Mouse (Mus musculus) heart, embryonic 11.5 days (tissue): ENCODE data around the gene Zfp385b. TPM values are rescaled to one million over a fixed set of nuclear protein-coding genes. Genes with fewer than 3 reads are reported as not detected.

Source experiments
- ATAC-seq: fragments of 200-750 bp; cut with Nextera tagmentation; replicated peaks from 2 replicates; pipeline ENCODE4 v1.8.0; 2017; ENCODE audit warnings: moderate library complexity; ENCODE audit not compliant: insufficient number of reproducible peaks, low FRiP score, low TSS enrichment
- H3K27ac ChIP-seq: fragments of 300-500 bp; sonication (generic); 2 replicates; pipeline ENCODE4 v1.5.1; 2014; ENCODE audit warnings: mild to moderate bottlenecking, low read depth, low read length
- H3K27me3 ChIP-seq: fragments of 300-500 bp; sonication (generic); 2 replicates; pipeline ENCODE4 v1.6.1; 2014; ENCODE audit warnings: mild to moderate bottlenecking, low read length, mixed read lengths; ENCODE audit not compliant: control insufficient read depth, insufficient read depth
- H3K36me3 ChIP-seq: fragments of 300-500 bp; sonication (generic); 2 replicates; pipeline ENCODE4 v1.6.1; 2014; ENCODE audit warnings: mild to moderate bottlenecking, low read length, moderate library complexity, mixed read lengths; ENCODE audit not compliant: control insufficient read depth, insufficient read depth
- H3K4me1 ChIP-seq: fragments of 300-500 bp; sonication (generic); 2 replicates; pipeline ENCODE4 v1.6.1; 2014; ENCODE audit warnings: low read length; ENCODE audit not compliant: control insufficient read depth, insufficient read depth
- H3K4me2 ChIP-seq: fragments of 300-500 bp; sonication (generic); 2 replicates; pipeline ENCODE4 v1.6.1; 2014; ENCODE audit warnings: mild to moderate bottlenecking, moderate library complexity
- H3K4me3 ChIP-seq: fragments of 300-500 bp; sonication (generic); 2 replicates; pipeline ENCODE4 v1.5.1; 2014; ENCODE audit warnings: low read depth, low read length
- H3K9ac ChIP-seq: fragments of 300-500 bp; sonication (generic); 2 replicates; pipeline ENCODE4 v1.6.1; 2014; ENCODE audit warnings: mild to moderate bottlenecking, low read depth, low read length, moderate library complexity
- H3K9me3 ChIP-seq: fragments of 300-500 bp; sonication (generic); replicated peaks from 2 replicates; pipeline ENCODE4 v1.6.1; 2016; ENCODE audit warnings: low read length; ENCODE audit not compliant: control insufficient read depth
- WGBS: fragments of 180-500 bp; shearing (Covaris S2); extraction: QIAGEN DNeasy Blood & Tissue Kit; methylation state at CpG from one replicate; pipeline ENCODE4 v1.1.7; 2014; ENCODE audit not compliant: insufficient replicate concordance; 5-methylcytosine and 5-hydroxymethylcytosine counted together
- polyA plus RNA-seq: library from polyadenylated mRNA; unstranded; fragments of >200 nt; fragmentation: Nextera tagmentation; extraction: Ambion mirVana; gene quantifications from 2 replicates; pipeline ENCODE4 v1.2.1, GENCODE M21; 2014

Zfp385b gene
- polyA plus RNA-seq, 1 experiment from 2014 or later: 3.8 TPM

- Histone ChIP-seq H3K9ac (no peak overlapping the region), H3K27me3 (no peaks in the 10 kb centered on the region), H3K27ac (no peak overlapping the region), H3K4me1 (no peaks in the 10 kb centered on the region), H3K4me3 (no peak overlapping the region), H3K9me3 (no peaks in the 10 kb centered on the region), H3K36me3 (no peaks in the 10 kb centered on the region), H3K4me2 (no peak overlapping the region)
- 87% methylated on average over 4 of the region's 4 CpGs for WGBS
- ATAC-seq: no peak
These were observed 18.0 kb downstream of the Zfp385b start for GRCm38 (mm10) chr2:77801430-77801829.

GRCm38 (mm10) chr2:77801009-77801408 is 18.4 kb downstream of the Zfp385b start:
- no peak for ATAC-seq
- Histone ChIP-seq H3K9me3 (no peaks in the 10 kb centered on the region), H3K9ac (no peak overlapping the region), H3K27me3 (no peaks in the 10 kb centered on the region), H3K36me3 (no peaks in the 10 kb centered on the region), H3K4me2 (no peak overlapping the region), H3K4me3 (no peak overlapping the region), H3K27ac (no peak overlapping the region), H3K4me1 (no peaks in the 10 kb centered on the region)
- WGBS: 80% methylated on average over 5 of the region's 5 CpGs

- Histone ChIP-seq H3K9me3 (no peaks in the 10 kb centered on the region), H3K27me3 (no peaks in the 10 kb centered on the region), H3K4me2 (no peak overlapping the region), H3K36me3 (no peaks in the 10 kb centered on the region), H3K27ac (no peak overlapping the region), H3K4me3 (no peak overlapping the region), H3K4me1 (no peaks in the 10 kb centered on the region), H3K9ac (no peak overlapping the region)
- no peak for ATAC-seq
- 67% methylated on average over 5 of the region's 5 CpGs for WGBS
These were observed 22.2 kb downstream of the Zfp385b start for GRCm38 (mm10) chr2:77797233-77797632.

- no peak overlapping the region for H3K9ac ChIP-seq
- H3K4me3 ChIP-seq: no peak overlapping the region
- H3K27ac ChIP-seq: no peak overlapping the region
- H3K4me1 ChIP-seq: no peaks in the 10 kb centered on the region
- ATAC-seq: no peak
- H3K9me3 ChIP-seq: no peaks in the 10 kb centered on the region
- no peaks in the 10 kb centered on the region for H3K27me3 ChIP-seq
- H3K4me2 ChIP-seq: no peak overlapping the region
- 60% methylated on average over 8 of the region's 8 CpGs for WGBS
- no peaks in the 10 kb centered on the region for H3K36me3 ChIP-seq
These were observed 23.4 kb downstream of the Zfp385b start for GRCm38 (mm10) chr2:77795859-77796552.

- no peaks in the 10 kb centered on the region for H3K27me3 ChIP-seq
- H3K4me2 ChIP-seq: no peak overlapping the region
- no peak overlapping the region for H3K9ac ChIP-seq
- H3K4me3 ChIP-seq: no peak overlapping the region
- H3K9me3 ChIP-seq: no peaks in the 10 kb centered on the region
- H3K27ac ChIP-seq: no peak overlapping the region
- 69% methylated on average over 4 of the region's 4 CpGs for WGBS
- ATAC-seq: no peak
- H3K4me1 ChIP-seq: 0 out of 2 replicates have a peak, but pooled peaks cover 3% of the 10 kb centered on the region
- no peaks in the 10 kb centered on the region for H3K36me3 ChIP-seq
These were observed 28.6 kb downstream of the Zfp385b start for GRCm38 (mm10) chr2:77790846-77791245.

GRCm38 (mm10) chr2:77790295-77790694 is 29.1 kb downstream of the Zfp385b start:
- Histone ChIP-seq H3K4me2 (no peak overlapping the region), H3K9me3 (no peaks in the 10 kb centered on the region), H3K9ac (no peak overlapping the region), H3K27me3 (no peaks in the 10 kb centered on the region), H3K4me1 (0 out of 2 replicates have a peak, but pooled peaks cover 3% of the 10 kb centered on the region), H3K36me3 (no peaks in the 10 kb centered on the region), H3K27ac (no peak overlapping the region), H3K4me3 (no peak overlapping the region)
- no peak for ATAC-seq
- 78% methylated on average over 9 of the region's 9 CpGs for WGBS

- WGBS: 87% methylated on average over 7 of the region's 7 CpGs
- H3K4me3 ChIP-seq: no peak overlapping the region
- no peak overlapping the region for H3K9ac ChIP-seq
- H3K4me1 ChIP-seq: no peaks in the 10 kb centered on the region
- no peak overlapping the region for H3K27ac ChIP-seq
- no peaks in the 10 kb centered on the region for H3K27me3 ChIP-seq
- H3K36me3 ChIP-seq: no peaks in the 10 kb centered on the region
- H3K4me2 ChIP-seq: no peak overlapping the region
- H3K9me3 ChIP-seq: no peaks in the 10 kb centered on the region
- ATAC-seq: no peak
These were observed 38.0 kb downstream of the Zfp385b start for GRCm38 (mm10) chr2:77781390-77781789.

GRCm38 (mm10) chr2:77777781-77778180 is 41.7 kb downstream of the Zfp385b start:
- no peak; the same call in 1 of the 2 replicates for ATAC-seq
- H3K4me3 ChIP-seq: no peak overlapping the region
- H3K9ac ChIP-seq: no peak overlapping the region
- 43% methylated on average over 6 of the region's 6 CpGs for WGBS
- no peaks in the 10 kb centered on the region for H3K9me3 ChIP-seq
- H3K27ac ChIP-seq: no peak overlapping the region
- H3K27me3 ChIP-seq: no peaks in the 10 kb centered on the region
- H3K4me1 ChIP-seq: no peaks in the 10 kb centered on the region
- H3K4me2 ChIP-seq: no peak overlapping the region
- no peaks in the 10 kb centered on the region for H3K36me3 ChIP-seq

GRCm38 (mm10) chr2:77777047-77777686 is 42.3 kb downstream of the Zfp385b start:
- no peaks in the 10 kb centered on the region for H3K36me3 ChIP-seq
- WGBS: 80% methylated on average over 10 of the region's 10 CpGs
- no peaks in the 10 kb centered on the region for H3K27me3 ChIP-seq
- no peak overlapping the region for H3K9ac ChIP-seq
- no peak for ATAC-seq
- no peaks in the 10 kb centered on the region for H3K9me3 ChIP-seq
- no peak overlapping the region for H3K27ac ChIP-seq
- H3K4me1 ChIP-seq: no peaks in the 10 kb centered on the region
- no peak overlapping the region for H3K4me2 ChIP-seq
- no peak overlapping the region for H3K4me3 ChIP-seq
